Comparison of ENCODE assay signal across 16 mouse cellular contexts in genomic region chr4:124893769-124894168, GRCm38 (mm10). TPM values are rescaled to one million over a fixed set of nuclear protein-coding genes. Genes with fewer than 3 reads are reported as not detected.
DNase-seq lines count a peak whose midpoint lies in the region; ATAC-seq lines count a peak whose summit lies in the region.
"Had no signal": no experiment of that assay in that cellular context is flagged by ENCODE, and none has a peak within 500 bp of the region (broad histone marks: within the 10 kb centered on the region; RNA-seq: fewer than 3 reads in every experiment).

No protein-coding gene starts in this region.

- H3K27me3 ChIP-seq in neural tube, embryonic 12.5 days (replicated peaks): peaks cover 51% of the 10 kb centered on the region
- H3K27me3 ChIP-seq in midbrain, embryonic 12.5 days: peaks cover 65% of the 10 kb centered on the region

- peak; percentile 9 for DNase-seq in cerebellum, adult 11 months
- no peak for DNase-seq in cerebellum, postnatal 36 days
- DNase-seq in neural tube, embryonic 10.5 days (ENCODE audit: extremely low spot score, low spot score): no peak
- no peak for DNase-seq in right cerebral cortex, adult 2 months (ENCODE audit: low spot score in 2 of 2)
- DNase-seq in adrenal gland, adult 18-20 months (ENCODE audit: low spot score in 2 of 2): no peak
- no peak for DNase-seq in thymus, postnatal 25 days
- DNase-seq: heart, postnatal 4 days; kidney, adult 8-10 months; layer of hippocampus, adult 9-11 months; thymus, postnatal 4 days had no signal

- 22% methylated on average over 6 of the region's 6 CpGs for WGBS in neural tube, embryonic 12.5 days
- 26% methylated on average over 6 of the region's 6 CpGs for WGBS in midbrain, embryonic 12.5 days

- peaks cover 19% of the 10 kb centered on the region for H3K4me1 ChIP-seq in neural tube, embryonic 12.5 days
- H3K4me1 ChIP-seq in midbrain, embryonic 12.5 days: peaks cover 26% of the 10 kb centered on the region

- H3K9ac ChIP-seq in neural tube, embryonic 12.5 days: no peak overlapping the region
- H3K9ac ChIP-seq in midbrain, embryonic 12.5 days (replicated peaks): no peak overlapping the region
- H3K9ac ChIP-seq: liver, embryonic 15.5 days; stomach, embryonic 15.5 days had no signal

- no peaks in the 10 kb centered on the region for H3K36me3 ChIP-seq in neural tube, embryonic 12.5 days
- no peaks in the 10 kb centered on the region for H3K36me3 ChIP-seq in midbrain, embryonic 12.5 days
- H3K36me3 ChIP-seq: embryonic facial prominence, embryonic 13.5 days; liver, embryonic 15.5 days; stomach, embryonic 15.5 days had no signal

- no peak overlapping the region for H3K4me3 ChIP-seq in neural tube, embryonic 12.5 days
- H3K4me3 ChIP-seq in midbrain, embryonic 12.5 days: no peak overlapping the region

- no peak overlapping the region for H3K27ac ChIP-seq in neural tube, embryonic 12.5 days
- no peak overlapping the region for H3K27ac ChIP-seq in midbrain, embryonic 12.5 days (replicated peaks)
- H3K27ac ChIP-seq: embryonic facial prominence, embryonic 13.5 days; liver, embryonic 15.5 days; stomach, embryonic 15.5 days had no signal

- ATAC-seq in neural tube, embryonic 12.5 days (ENCODE audit: low FRiP score, low read depth): no peak
- ATAC-seq in midbrain, embryonic 12.5 days (ENCODE audit: low FRiP score, low read depth): no peak; the same call in 1 of the 2 replicates

- no peaks in the 10 kb centered on the region for H3K9me3 ChIP-seq in neural tube, embryonic 12.5 days
- H3K9me3 ChIP-seq in midbrain, embryonic 12.5 days: no peaks in the 10 kb centered on the region
- H3K9me3 ChIP-seq: embryonic facial prominence, embryonic 13.5 days; liver, embryonic 15.5 days; stomach, embryonic 15.5 days had no signal

- H3K4me2 ChIP-seq in neural tube, embryonic 12.5 days (replicated peaks): peak overlapping the region; percentile 73
- H3K4me2 ChIP-seq in midbrain, embryonic 12.5 days (replicated peaks): peak overlapping the region; percentile 83

RNA-seq across cellular contexts. Expression of gene Epha10, which starts 13.1 kb away (rescaled TPM):
- polyA plus RNA-seq in neural tube, embryonic 12.5 days (2016; fragmentation: Nextera tagmentation; extraction: Ambion mirVana): 6.3 and 6.6 TPM in 2 replicates
- 12.3 and 13.3 TPM in 2 replicates for polyA plus RNA-seq in midbrain, embryonic 12.5 days (2016; fragmentation: Nextera tagmentation; extraction: Ambion mirVana)
- 1 to 10 TPM; 1.9 to 2.4 TPM for total RNA-seq in adrenal gland, adult 18-20 months (2021)
- total RNA-seq: heart, postnatal 4 days had no signal
- polyA plus RNA-seq: liver, embryonic 15.5 days; small intestine, adult 2 months had no signal

RNA-seq across cellular contexts. Expression of gene Maneal, which starts 31.8 kb away (rescaled TPM):
- polyA plus RNA-seq in neural tube, embryonic 12.5 days (2016; fragmentation: Nextera tagmentation; extraction: Ambion mirVana): 8.2 and 10.3 TPM in 2 replicates
- 7.1 and 7.9 TPM in 2 replicates for polyA plus RNA-seq in midbrain, embryonic 12.5 days (2016; fragmentation: Nextera tagmentation; extraction: Ambion mirVana)
- 1 to 10 TPM; 4.0 to 5.0 TPM for total RNA-seq in adrenal gland, adult 18-20 months (2021)

RNA-seq across cellular contexts. Expression of gene 1110065P20Rik, which starts 42.8 kb away (rescaled TPM):
- 71.6 and 77.6 TPM in 2 replicates for polyA plus RNA-seq in neural tube, embryonic 12.5 days (2016; fragmentation: Nextera tagmentation; extraction: Ambion mirVana)
- 69.1 and 72.4 TPM in 2 replicates for polyA plus RNA-seq in midbrain, embryonic 12.5 days (2016; fragmentation: Nextera tagmentation; extraction: Ambion mirVana)
- total RNA-seq in adrenal gland, adult 18-20 months (2021): 10 to 100 TPM; 44.6 TPM

RNA-seq across cellular contexts. Expression of gene 9930104L06Rik, which starts 43.1 kb away (rescaled TPM):
- polyA plus RNA-seq in neural tube, embryonic 12.5 days (2016; fragmentation: Nextera tagmentation; extraction: Ambion mirVana): 16.5 and 18.6 TPM in 2 replicates
- 17.0 and 18.1 TPM in 2 replicates for polyA plus RNA-seq in midbrain, embryonic 12.5 days (2016; fragmentation: Nextera tagmentation; extraction: Ambion mirVana)
- 10 to 100 TPM; 12.7 to 14.0 TPM for total RNA-seq in adrenal gland, adult 18-20 months (2021)

RNA-seq across cellular contexts. Expression of gene Yrdc, which starts 43.3 kb away (rescaled TPM):
- polyA plus RNA-seq in neural tube, embryonic 12.5 days (2016; fragmentation: Nextera tagmentation; extraction: Ambion mirVana): 56.4 and 56.5 TPM in 2 replicates
- polyA plus RNA-seq in midbrain, embryonic 12.5 days (2016; fragmentation: Nextera tagmentation; extraction: Ambion mirVana): 48.4 and 49.3 TPM in 2 replicates
- 10 to 100 TPM; 36.8 to 44.2 TPM for total RNA-seq in adrenal gland, adult 18-20 months (2021)
